In genomic region chr12:3425375-3426341, GRCm38 (mm10) we compare ENCODE assay signal across 7 mouse cellular contexts. TPM values are rescaled to one million over a fixed set of nuclear protein-coding genes. Genes with fewer than 3 reads are reported as not detected.
DNase-seq lines count a peak whose midpoint lies in the region; ATAC-seq lines count a peak whose summit lies in the region.

No protein-coding gene starts in this region.

- no peaks in the 10 kb centered on the region for H3K9me3 ChIP-seq in heart, embryonic 10.5 days

- DNase-seq in A20 (ENCODE audit: low read depth, low spot score), result peak; percentile 71
- DNase-seq in CD4-positive helper T cell, adult 2 months (ENCODE audit: low read depth, low spot score), result peak; percentile 57
- peak; percentile 62 for DNase-seq in cerebellum, postnatal 10 days
- no peak for DNase-seq in heart, embryonic 10.5 days (ENCODE audit: low spot score)
- peak; percentile 37 for DNase-seq in kidney, postnatal 14 days
- peak; percentile 34 for DNase-seq in thymus, postnatal 25 days

- H3K4me3 ChIP-seq in heart, embryonic 10.5 days, result peak overlapping the region; percentile 83

- H3K27ac ChIP-seq in heart, embryonic 10.5 days, result peak overlapping the region; percentile 97

- H3K36me3 ChIP-seq in heart, embryonic 10.5 days, result peaks cover 13% of the 10 kb centered on the region

- peak; percentile 12 for ATAC-seq in megakaryocyte-erythroid progenitor cell, adult 5-6 weeks (replicated peaks; ENCODE audit: low FRiP score, low TSS enrichment, poor library complexity, severe bottlenecking)

- no peaks in the 10 kb centered on the region for H3K27me3 ChIP-seq in heart, embryonic 10.5 days (ENCODE audit: insufficient read depth, poor library complexity, severe bottlenecking)

- WGBS in heart, embryonic 10.5 days, result 42% methylated on average over 15 of the region's 15 CpGs

- H3K4me1 ChIP-seq in heart, embryonic 10.5 days, result peaks cover 16% of the 10 kb centered on the region; the same call in 1 of the 2 replicates

RNA-seq across cellular contexts. Expression of gene Asxl2, which starts 1.0 kb away (rescaled TPM):
- 16.8 and 22.1 TPM in 2 replicates for polyA plus RNA-seq in heart, embryonic 10.5 days (2016; fragmentation: Nextera tagmentation; extraction: Ambion mirVana)
- 55.3 and 57.5 TPM in 2 replicates for total RNA-seq in megakaryocyte-erythroid progenitor cell, adult 5-6 weeks (2014; fragmentation: Nextera tagmentation)
- total RNA-seq in megakaryocyte-erythroid progenitor cell, adult 5-6 weeks (2017), result 35.8 and 44.1 TPM in 2 replicates
